Mouse (Mus musculus) cortical plate, adult 2 months (tissue): ENCODE results near the gene Cdh4.

ENCODE experiments used
- CTCF ChIP-seq: fragments of 200-500 bp; IDR thresholded peaks from 2 replicates; pipeline ENCODE4 v1.5.1; 2011; ENCODE audit warnings: mild to moderate bottlenecking, control low read depth, low read length; ENCODE audit not compliant: insufficient read depth; ENCODE audit errors: extremely low read depth
- POLR2A ChIP-seq: fragments of 200-500 bp; IDR thresholded peaks from 2 replicates; pipeline ENCODE4 v1.6.1; 2011; ENCODE audit warnings: mild to moderate bottlenecking, low read length, control low read depth; ENCODE audit not compliant: insufficient read depth; ENCODE audit errors: extremely low read depth

- TF ChIP-seq CTCF (no peak), POLR2A (no peak)
Measured at GRCm38 (mm10) chr2:179476622-179477021, 34.4 kb downstream of the Cdh4 start.
